Mouse (Mus musculus) limb, embryonic 11.5 days (tissue): Measurements from ENCODE around the gene Abl1. TPM values are rescaled to one million over a fixed set of nuclear protein-coding genes. Genes with fewer than 3 reads are reported as not detected.
"Not testable (repeated sequence)": the region's sequence is repeated elsewhere in the genome, so short reads cannot be mapped to it uniquely, and the experiment has no call there.

Experiments
- ATAC-seq: fragments of 200-750 bp; cut with Nextera tagmentation; 2 replicates; pipeline ENCODE4 v1.8.0; 2017; ENCODE audit warnings: low read depth; ENCODE audit not compliant: insufficient number of reproducible peaks, low FRiP score, low TSS enrichment
- DNase-seq: peaks from one replicate; pipeline ENCODE4 v3.0.0-alpha.2; 2015; ENCODE audit warnings: low spot score
- H3K27ac ChIP-seq: fragments of 300-500 bp; sonication (generic); replicated peaks from 2 replicates; pipeline ENCODE4 v1.5.1; 2014; ENCODE audit warnings: low read depth, mild to moderate bottlenecking, low read length
- H3K27me3 ChIP-seq: fragments of 300-500 bp; sonication (generic); 2 replicates; pipeline ENCODE4 v1.6.1; 2014; ENCODE audit warnings: mild to moderate bottlenecking, low read length, mixed read lengths; ENCODE audit not compliant: control insufficient read depth, insufficient read depth
- H3K36me3 ChIP-seq: fragments of 300-500 bp; sonication (generic); 2 replicates; pipeline ENCODE4 v1.6.1; 2014; ENCODE audit warnings: mild to moderate bottlenecking, low read length, moderate library complexity, mixed read lengths; ENCODE audit not compliant: control insufficient read depth, insufficient read depth
- H3K4me1 ChIP-seq: fragments of 300-500 bp; sonication (generic); 2 replicates; pipeline ENCODE4 v1.6.1; 2014; ENCODE audit warnings: low read length, mixed read lengths; ENCODE audit not compliant: control insufficient read depth, insufficient read depth
- H3K4me2 ChIP-seq: fragments of 300-500 bp; sonication (generic); 2 replicates; pipeline ENCODE4 v1.6.1; 2014; ENCODE audit warnings: low read depth, mild to moderate bottlenecking, moderate library complexity; ENCODE audit not compliant: severe bottlenecking
- H3K4me3 ChIP-seq: fragments of 300-500 bp; sonication (generic); 2 replicates; pipeline ENCODE4 v1.5.1; 2014; ENCODE audit warnings: low read depth, low read length
- H3K9ac ChIP-seq: fragments of 300-500 bp; sonication (generic); 2 replicates; pipeline ENCODE4 v1.6.1; 2014; ENCODE audit warnings: mild to moderate bottlenecking, low read length
- H3K9me3 ChIP-seq: fragments of 300-500 bp; sonication (generic); 2 replicates; pipeline ENCODE4 v1.6.1; 2016; ENCODE audit warnings: low read length; ENCODE audit not compliant: control insufficient read depth
- WGBS: fragments of 180-500 bp; shearing (Covaris S2); extraction: QIAGEN DNeasy Blood & Tissue Kit; methylation state at CpG from one replicate; pipeline ENCODE4 v1.1.7; 2014; 5-methylcytosine and 5-hydroxymethylcytosine counted together
- polyA plus RNA-seq: library from polyadenylated mRNA; unstranded; fragments of >200 nt; fragmentation: Nextera tagmentation; extraction: Ambion mirVana; gene quantifications from 2 replicates; pipeline ENCODE4 v1.2.1, GENCODE M21; 2014

Gene Abl1
- polyA plus RNA-seq, 1 experiment from 2014 or later = 57.7 TPM

DNA sequence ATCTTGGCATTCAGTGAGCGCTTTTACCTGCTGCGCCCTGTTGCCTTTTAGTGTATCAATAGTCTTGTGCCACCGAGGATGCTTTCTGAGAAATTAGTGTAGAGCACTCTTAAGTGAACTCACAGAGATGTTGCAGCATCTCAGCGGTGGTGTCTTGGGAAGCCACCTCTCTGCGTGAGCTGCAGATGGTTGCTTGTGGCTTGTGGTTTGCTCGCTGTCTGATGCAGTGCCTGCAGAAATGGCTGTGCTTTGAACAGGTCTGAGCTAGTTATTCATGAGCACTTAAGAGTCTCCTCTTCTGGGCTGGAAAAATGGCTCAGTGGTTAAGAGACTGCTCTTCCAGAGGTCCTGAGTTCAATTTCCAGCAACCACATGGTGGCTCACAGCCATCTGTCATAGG lies 9.5 kb upstream of the Abl1 start:
- Histone ChIP-seq H3K4me2 (no peak overlapping the region), H3K27me3 (no peaks in the 10 kb centered on the region), H3K27ac (no peak overlapping the region), H3K36me3 (peaks cover 38% of the 10 kb centered on the region; the same call in 1 of the 2 replicates), H3K9me3 (no peaks in the 10 kb centered on the region), H3K4me1 (no peaks in the 10 kb centered on the region), H3K9ac (no peak overlapping the region), H3K4me3 (no peak overlapping the region)
- DNase-seq (no peak), ATAC-seq (no peak)
- WGBS = 95% methylated on average over 6 of the region's 6 CpGs

DNA sequence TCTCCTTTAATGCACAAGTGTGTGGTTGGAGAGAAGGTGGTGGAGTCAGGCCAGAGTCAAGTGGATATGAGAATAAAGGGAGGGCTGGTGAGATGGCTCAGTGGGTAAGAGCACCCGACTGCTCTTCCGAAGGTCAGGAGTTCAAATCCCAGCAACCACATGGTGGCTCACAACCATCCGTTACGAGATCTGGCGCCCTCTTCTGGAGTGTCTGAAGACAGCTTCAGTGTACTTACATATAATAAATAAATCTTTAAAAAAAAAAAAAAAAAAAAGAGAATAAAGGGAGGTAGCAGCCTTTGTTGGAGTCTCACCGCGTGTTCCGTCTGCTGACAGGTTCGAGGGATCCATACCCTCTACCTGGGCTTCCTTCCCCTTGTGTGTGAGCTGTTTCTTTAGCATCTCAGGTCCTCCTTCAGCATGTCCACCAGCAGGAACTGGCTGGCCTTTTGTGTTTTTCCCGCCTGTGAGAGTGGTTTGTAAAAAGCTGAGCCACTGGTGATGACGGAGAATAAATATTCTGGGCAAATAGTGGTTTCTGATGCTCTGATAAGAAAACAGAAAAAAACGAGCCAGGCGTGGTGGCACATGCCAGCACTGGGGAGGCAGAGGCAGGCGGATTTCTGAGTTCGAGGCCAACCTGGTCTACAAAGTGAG lies 7.0 kb upstream of the Abl1 start:
- 92% methylated on average over 15 of the region's 15 CpGs for WGBS
- H3K27ac ChIP-seq, H3K9me3 ChIP-seq, H3K4me3 ChIP-seq, H3K4me2 ChIP-seq, DNase-seq, H3K4me1 ChIP-seq, ATAC-seq, H3K27me3 ChIP-seq, H3K9ac ChIP-seq: not testable (repeated sequence)
- H3K36me3 ChIP-seq = peaks cover 21% of the 10 kb centered on the region; the same call in 1 of the 2 replicates

DNA sequence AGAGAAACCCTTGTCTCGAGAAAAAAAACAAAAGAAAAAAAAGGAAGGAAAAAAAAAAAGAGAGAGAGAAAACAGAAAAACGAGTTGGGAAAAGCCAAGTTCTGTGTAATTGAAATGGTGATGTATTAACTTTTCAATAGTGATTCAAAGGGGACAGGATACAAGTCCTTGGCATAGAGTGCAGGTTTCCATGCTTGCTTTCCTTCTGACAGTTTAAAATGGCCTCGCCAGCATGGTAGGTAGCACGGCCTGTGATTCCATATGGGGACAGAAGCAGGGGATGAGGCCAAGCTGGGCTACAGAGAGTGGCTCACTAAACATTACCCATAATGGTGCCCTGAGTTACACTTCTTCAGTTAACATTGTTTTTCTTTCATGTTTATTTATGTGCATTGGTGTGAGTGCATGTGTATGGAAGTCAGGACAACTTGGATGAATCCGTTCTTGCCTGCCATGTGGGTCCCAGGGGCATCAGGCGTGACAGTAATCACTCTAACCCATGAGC lies 6.4 kb upstream of the Abl1 start:
- no peak for ATAC-seq
- Histone ChIP-seq H3K27ac (no peak overlapping the region), H3K9me3 (no peaks in the 10 kb centered on the region), H3K36me3 (peaks cover 17% of the 10 kb centered on the region; the same call in 1 of the 2 replicates), H3K4me3 (no peak overlapping the region), H3K4me2 (no peak overlapping the region), H3K4me1 (no peaks in the 10 kb centered on the region), H3K9ac (no peak overlapping the region), H3K27me3 (no peaks in the 10 kb centered on the region)
- DNase-seq = no peak
- 88% methylated on average over 6 of the region's 6 CpGs for WGBS

DNA sequence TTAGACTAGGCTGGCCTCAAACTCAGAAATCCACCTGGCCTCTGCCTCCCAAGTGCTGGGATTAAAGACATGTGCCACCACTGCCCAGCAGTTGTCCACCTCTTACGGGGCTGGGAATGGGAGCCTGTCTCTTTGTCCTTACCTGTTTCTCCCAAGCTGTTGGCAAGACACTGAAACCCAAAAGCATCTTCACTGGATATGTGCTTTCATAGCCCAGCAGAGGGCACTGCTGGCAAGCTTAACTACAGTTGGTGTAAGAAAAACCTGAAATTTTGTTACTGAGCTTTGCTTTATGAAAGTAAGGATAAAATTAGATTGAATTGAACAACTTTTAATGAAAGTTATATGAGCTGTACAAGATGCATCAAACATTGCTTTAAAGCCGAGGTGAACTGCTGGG lies 4.5 kb upstream of the Abl1 start:
- Histone ChIP-seq H3K4me3 (no peak overlapping the region), H3K9ac (no peak overlapping the region), H3K9me3 (no peaks in the 10 kb centered on the region), H3K27ac (no peak overlapping the region), H3K4me2 (no peak overlapping the region), H3K27me3 (no peaks in the 10 kb centered on the region), H3K4me1 (no peaks in the 10 kb centered on the region), H3K36me3 (peaks cover 12% of the 10 kb centered on the region; the same call in 1 of the 2 replicates)
- DNase-seq (peak; percentile 70), ATAC-seq (no peak)
- WGBS = 23% methylated on average over 2 of the region's 2 CpGs

DNA sequence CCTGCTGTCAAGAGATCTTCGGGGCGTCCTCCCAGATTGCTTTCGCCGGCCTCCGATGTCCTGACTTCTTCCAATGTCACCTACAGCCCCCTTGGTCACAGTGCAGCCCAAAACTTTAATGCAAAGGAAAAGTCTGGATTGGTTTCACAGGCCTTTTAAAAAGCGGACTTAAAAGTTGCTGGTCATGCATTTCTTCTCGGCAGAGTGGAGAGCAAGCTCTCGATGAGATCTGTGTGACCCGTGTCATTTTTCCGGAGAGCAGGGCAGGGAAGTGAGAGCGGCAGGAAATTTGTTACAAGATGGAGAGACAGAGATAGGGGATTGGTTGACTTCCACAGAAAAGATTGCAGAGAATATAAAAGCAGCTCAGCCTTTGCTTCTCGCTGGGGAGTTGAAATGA lies 869 bp downstream of the Abl1 start:
- DNase-seq (no peak), ATAC-seq (no peak)
- H3K4me2 ChIP-seq = peak overlapping the region; percentile 72
- peak overlapping the region; percentile 61; the same call in 1 of the 2 replicates for H3K27ac ChIP-seq
- no peaks in the 10 kb centered on the region for H3K9me3 ChIP-seq
- under 1% methylated on average over 12 of the region's 12 CpGs for WGBS
- H3K27me3 ChIP-seq = no peaks in the 10 kb centered on the region
- no peaks in the 10 kb centered on the region for H3K36me3 ChIP-seq
- peaks cover 12% of the 10 kb centered on the region for H3K4me1 ChIP-seq
- peak overlapping the region; percentile 90 for H3K4me3 ChIP-seq
- H3K9ac ChIP-seq = peak overlapping the region; percentile 86

DNA sequence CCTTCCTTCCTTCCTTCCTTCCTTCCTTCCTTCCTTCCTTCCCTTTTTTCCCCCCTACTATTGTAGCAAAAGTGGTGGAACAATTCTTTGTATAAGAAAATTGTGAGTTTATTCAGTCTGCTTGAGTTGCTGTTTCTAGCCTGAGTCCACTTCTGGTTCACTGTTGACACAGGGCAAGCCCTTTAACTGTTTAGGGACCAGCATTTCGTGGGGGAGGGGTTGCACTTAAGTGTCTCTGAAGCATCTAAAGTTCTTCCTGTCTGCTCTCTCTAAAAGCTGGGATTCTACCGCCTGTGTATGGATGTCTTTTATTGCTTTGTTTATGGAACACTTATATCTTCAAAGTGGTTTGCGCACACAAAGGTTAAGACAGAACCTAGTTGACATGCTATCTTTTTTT lies 1.9 kb downstream of the Abl1 start:
- DNase-seq (no peak), ATAC-seq (no peak)
- Histone ChIP-seq H3K9me3 (no peaks in the 10 kb centered on the region), H3K36me3 (no peaks in the 10 kb centered on the region), H3K9ac (no peak overlapping the region), H3K4me1 (peaks cover 12% of the 10 kb centered on the region), H3K4me3 (peak overlapping the region; percentile 90), H3K27me3 (no peaks in the 10 kb centered on the region), H3K27ac (no peak overlapping the region), H3K4me2 (peak overlapping the region; percentile 72)
- 40% methylated on average over 3 of the region's 3 CpGs for WGBS

DNA sequence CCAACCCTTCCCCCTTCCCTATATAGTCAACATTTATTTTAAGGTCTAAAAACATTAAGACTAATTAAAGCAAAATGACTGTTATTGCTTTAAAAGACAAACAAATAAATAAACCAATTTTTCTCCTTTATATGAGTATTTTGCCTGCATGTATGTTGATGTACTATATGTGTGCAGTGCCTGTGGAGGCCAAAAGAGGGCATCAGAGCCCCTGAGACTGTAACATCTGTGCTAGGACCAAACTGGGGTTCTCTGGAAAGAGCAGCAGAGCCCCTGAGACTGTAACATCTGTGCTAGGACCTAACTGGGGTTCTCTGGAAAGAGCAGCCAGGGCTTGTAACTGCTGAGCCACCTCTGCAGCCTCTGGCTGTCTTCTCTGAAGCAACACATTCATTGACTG lies 10.0 kb downstream of the Abl1 start:
- Histone ChIP-seq H3K36me3 (no peaks in the 10 kb centered on the region), H3K4me1 (no peaks in the 10 kb centered on the region), H3K4me2 (no peak overlapping the region), H3K27ac (no peak overlapping the region), H3K27me3 (no peaks in the 10 kb centered on the region), H3K9me3 (no peaks in the 10 kb centered on the region), H3K9ac (no peak overlapping the region), H3K4me3 (no peak overlapping the region)
- no peak for ATAC-seq
- DNase-seq = no peak

DNA sequence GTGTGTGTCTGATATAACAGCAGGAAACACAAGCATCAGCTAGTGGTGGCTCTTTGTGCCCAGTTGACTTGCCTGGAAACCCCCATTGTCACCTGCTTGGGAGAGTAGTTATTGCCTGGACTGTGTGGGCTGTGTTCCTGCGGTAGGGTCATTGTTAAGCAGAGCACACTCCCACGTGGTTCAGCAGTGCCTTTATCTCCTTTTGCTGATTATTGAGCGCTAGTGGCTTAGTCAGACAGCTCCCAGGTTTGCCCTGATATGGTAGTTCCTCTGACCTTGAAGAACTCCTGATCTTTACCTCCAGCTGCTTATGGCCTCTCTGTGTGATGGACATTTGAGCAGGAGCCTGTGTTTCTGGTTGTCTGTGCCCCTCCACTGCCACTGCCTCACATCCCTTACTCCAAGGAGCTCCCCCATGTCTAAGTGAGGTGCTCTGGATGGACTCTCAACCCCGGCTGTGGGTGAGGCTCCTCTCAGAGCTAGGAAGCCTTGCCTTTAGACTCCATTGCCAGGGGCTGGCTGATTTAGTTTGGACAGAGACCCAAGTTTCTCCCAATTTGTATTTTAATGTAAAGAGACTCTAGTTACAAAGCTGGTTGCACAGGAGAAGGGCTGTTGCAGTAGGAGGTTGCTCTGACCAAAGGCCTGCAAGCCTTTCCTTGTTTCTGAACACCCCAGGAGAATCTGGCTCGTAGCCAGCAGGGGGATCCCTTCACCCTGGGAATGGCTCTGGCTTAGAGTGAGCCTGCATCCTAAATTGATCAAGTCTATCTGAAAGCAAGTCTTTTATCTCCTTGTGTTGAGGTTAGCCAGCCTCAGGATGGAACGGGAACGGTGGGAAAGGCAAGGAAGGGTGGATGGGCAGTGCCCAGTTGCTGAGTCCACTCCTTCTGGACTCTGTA lies 12.6 kb downstream of the Abl1 start:
- H3K27ac ChIP-seq = no peak overlapping the region
- peak; percentile 53 for DNase-seq
- H3K9ac ChIP-seq = no peak overlapping the region
- no peaks in the 10 kb centered on the region for H3K9me3 ChIP-seq
- no peaks in the 10 kb centered on the region for H3K4me1 ChIP-seq
- WGBS = 57% methylated on average over 7 of the region's 7 CpGs
- no peak overlapping the region for H3K4me3 ChIP-seq
- H3K36me3 ChIP-seq = no peaks in the 10 kb centered on the region
- H3K4me2 ChIP-seq = no peak overlapping the region
- no peaks in the 10 kb centered on the region for H3K27me3 ChIP-seq
- ATAC-seq = no peak
